Mouse (Mus musculus) lung, embryonic 14.5 days (tissue): Measurements from ENCODE around the gene Nags. TPM values are rescaled to one million over a fixed set of nuclear protein-coding genes. Genes with fewer than 3 reads are reported as not detected.
A peak's percentile ranks its signal among the peaks of the same experiment; 100 is the strongest.

Experiments
- ATAC-seq: fragments of 200-750 bp; cut with Nextera tagmentation; 2 replicates; pipeline ENCODE4 v1.8.0; 2017; ENCODE audit warnings: mild to moderate bottlenecking, moderate TSS enrichment, moderate library complexity; ENCODE audit not compliant: insufficient read depth
- DNase-seq: peaks from one replicate; pipeline ENCODE4 v3.0.0-alpha.2; 2015
- H3K27ac ChIP-seq: fragments of 300-500 bp; sonication (generic); 2 replicates; pipeline ENCODE4 v1.5.1; 2014; ENCODE audit warnings: low read depth, mild to moderate bottlenecking, moderate library complexity
- H3K27me3 ChIP-seq: fragments of 300-500 bp; sonication (generic); 2 replicates; pipeline ENCODE4 v1.6.1; 2014; ENCODE audit warnings: low read length, control low read depth; ENCODE audit not compliant: insufficient read depth
- H3K36me3 ChIP-seq: fragments of 300-500 bp; sonication (generic); 2 replicates; pipeline ENCODE4 v1.6.1; 2014; ENCODE audit warnings: control low read depth; ENCODE audit not compliant: insufficient read depth
- H3K4me1 ChIP-seq: fragments of 300-500 bp; sonication (generic); 2 replicates; pipeline ENCODE4 v1.6.1; 2014; ENCODE audit warnings: antibody characterized with exemption, control low read depth; ENCODE audit not compliant: insufficient read depth
- H3K4me2 ChIP-seq: fragments of 300-500 bp; sonication (generic); 2 replicates; pipeline ENCODE4 v1.6.1; 2014; ENCODE audit warnings: mild to moderate bottlenecking
- H3K4me3 ChIP-seq: fragments of 300-500 bp; sonication (generic); 2 replicates; pipeline ENCODE4 v1.5.1; 2014; ENCODE audit warnings: low read depth, low read length
- H3K9ac ChIP-seq: fragments of 300-500 bp; sonication (generic); 2 replicates; pipeline ENCODE4 v1.6.1; 2014
- H3K9me3 ChIP-seq: fragments of 300-500 bp; sonication (generic); 2 replicates; pipeline ENCODE4 v1.6.1; 2016; ENCODE audit warnings: low read depth, low read length, control low read depth
- CTCF ChIP-seq: IDR thresholded peaks from 2 replicates; pipeline ENCODE4 v1.5.1; 2016; ENCODE audit warnings: antibody characterized with exemption, low read depth
- WGBS: fragments of 180-500 bp; shearing (Covaris S2); extraction: QIAGEN DNeasy Blood & Tissue Kit; methylation state at CpG from one replicate; pipeline ENCODE4 v1.1.7; 2014; 5-methylcytosine and 5-hydroxymethylcytosine counted together
- polyA plus RNA-seq: library from polyadenylated mRNA; unstranded; fragments of >200 nt; fragmentation: Nextera tagmentation; extraction: Ambion mirVana; gene quantifications from 2 replicates; pipeline ENCODE4 v1.2.1, GENCODE M21; 2014

Nags gene
- polyA plus RNA-seq, 1 experiment from 2014 or later, result not detected

DNA sequence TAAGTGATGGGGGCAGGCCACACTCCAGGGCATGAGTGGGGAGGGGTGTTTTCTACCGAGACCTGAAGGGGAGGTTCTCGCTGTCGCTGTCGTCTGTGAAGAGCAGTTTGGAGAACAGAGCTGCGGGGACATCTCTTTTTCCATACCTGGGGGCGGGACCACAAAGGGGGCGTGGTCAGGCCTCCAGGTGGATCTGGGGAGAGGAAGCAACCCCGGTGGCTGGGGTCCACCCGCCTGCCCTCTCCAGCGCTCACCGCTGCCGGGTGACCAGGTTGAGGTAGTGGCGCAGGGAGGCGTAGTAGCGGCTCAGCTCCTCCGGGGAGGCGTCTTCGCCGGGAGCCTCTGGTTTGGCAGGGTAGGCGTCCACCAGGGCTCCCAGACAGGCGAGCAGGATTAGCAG lies 38.4 kb upstream of the Nags start:
- no peak for ATAC-seq
- Histone ChIP-seq H3K27me3 (peaks cover 52% of the 10 kb centered on the region), H3K36me3 (no peaks in the 10 kb centered on the region), H3K4me2 (peak overlapping the region; percentile 49), H3K4me3 (peak overlapping the region; percentile 17), H3K9ac (no peak overlapping the region; the same call in 1 of the 2 replicates), H3K27ac (no peak overlapping the region), H3K4me1 (no peaks in the 10 kb centered on the region; the same call in 1 of the 2 replicates), H3K9me3 (no peaks in the 10 kb centered on the region)
- 2% methylated on average over 21 of the region's 21 CpGs for WGBS
- DNase-seq, result peak; percentile 6
- TF ChIP-seq CTCF, result no peak

DNA sequence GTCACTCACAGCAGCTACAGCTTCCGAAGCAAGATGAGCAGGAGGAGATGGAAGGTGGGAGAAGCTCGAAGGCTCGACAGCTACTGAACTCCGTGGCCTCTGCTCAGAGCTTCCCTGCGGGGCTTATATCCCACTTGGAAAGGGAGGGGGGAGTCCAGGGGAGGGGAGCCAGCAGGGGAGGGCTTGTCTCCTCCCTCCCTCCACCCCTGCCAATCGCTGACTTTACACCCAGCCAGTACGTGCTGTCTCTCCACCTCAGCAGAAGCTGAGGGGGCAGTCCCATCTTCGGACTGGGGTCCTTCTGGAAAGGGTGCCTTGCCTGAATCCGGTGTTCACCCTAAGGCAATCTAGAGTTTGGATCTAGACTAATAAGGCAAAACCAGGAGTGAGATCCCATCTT lies 37.6 kb upstream of the Nags start, which contains the start of gene Pyy:
TSS of gene Pyy (minus strand) at position 101 of the 400 bp plus-strand sequence.
- no peak for DNase-seq
- Histone ChIP-seq H3K4me1 (no peaks in the 10 kb centered on the region), H3K9ac (no peak within 1 kb of the TSS; the same call in 1 of the 2 replicates), H3K4me2 (peak within 1 kb of the TSS; percentile 49), H3K9me3 (no peaks in the 10 kb centered on the region), H3K27ac (no peak within 1 kb of the TSS), H3K27me3 (peaks cover 50% of the 10 kb centered on the region), H3K36me3 (no peaks in the 10 kb centered on the region), H3K4me3 (peak within 1 kb of the TSS; percentile 17)
- ATAC-seq, result no peak
- WGBS, result 11% methylated on average over 9 of the region's 9 CpGs
- TF ChIP-seq CTCF, result no peak

DNA sequence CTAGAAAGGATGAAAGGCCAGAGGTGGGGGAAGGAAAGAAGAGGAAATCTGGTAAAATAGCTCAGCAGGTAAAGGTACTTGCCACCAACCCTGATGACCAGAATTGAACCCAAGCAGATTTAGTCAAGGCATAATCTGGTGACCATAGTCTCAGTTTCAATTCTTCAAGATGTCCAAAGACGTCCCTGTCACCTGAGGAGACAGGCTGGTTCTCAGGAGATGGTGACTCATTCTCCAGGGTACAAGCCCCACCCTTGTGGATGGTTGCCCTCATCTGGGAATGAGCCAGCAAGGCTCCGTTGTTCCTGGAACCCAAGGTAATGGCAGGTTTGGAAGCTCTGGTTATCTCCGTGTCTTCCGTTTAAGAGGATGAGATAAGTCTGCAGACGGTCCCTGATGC lies 33.7 kb upstream of the Nags start:
- H3K27me3 ChIP-seq, result peaks cover 25% of the 10 kb centered on the region
- H3K9me3 ChIP-seq, result no peaks in the 10 kb centered on the region
- TF ChIP-seq CTCF, result no peak
- no peak overlapping the region for H3K4me3 ChIP-seq
- no peaks in the 10 kb centered on the region for H3K36me3 ChIP-seq
- H3K4me2 ChIP-seq, result no peak overlapping the region
- H3K9ac ChIP-seq, result no peak overlapping the region
- 64% methylated on average over 5 of the region's 5 CpGs for WGBS
- DNase-seq (no peak), ATAC-seq (no peak)
- H3K4me1 ChIP-seq, result no peaks in the 10 kb centered on the region
- H3K27ac ChIP-seq, result no peak overlapping the region

DNA sequence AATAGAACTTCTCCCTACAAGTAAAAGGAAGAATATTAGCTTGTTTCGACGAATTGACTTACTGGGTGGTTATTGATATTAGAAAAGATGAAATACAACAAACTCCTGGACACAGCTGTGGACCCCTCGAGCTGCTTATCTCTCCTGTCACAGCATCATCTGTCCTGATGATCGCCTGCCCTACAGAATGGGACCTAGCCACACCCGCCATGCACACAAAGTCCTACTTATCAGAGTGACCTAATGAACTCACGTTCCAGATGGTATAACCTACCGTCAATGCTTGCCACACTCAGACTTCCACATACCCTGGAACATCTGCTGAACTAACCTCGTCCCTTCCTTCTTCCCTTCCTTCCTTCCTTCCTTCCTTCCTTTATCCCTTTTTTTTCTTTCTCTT lies 29.1 kb upstream of the Nags start:
- no peak for DNase-seq
- no peaks in the 10 kb centered on the region for H3K36me3 ChIP-seq
- no peak for TF ChIP-seq CTCF
- H3K4me1 ChIP-seq, result no peaks in the 10 kb centered on the region
- 42% methylated on average over 8 of the region's 8 CpGs for WGBS
- no peak overlapping the region for H3K4me3 ChIP-seq
- no peak for ATAC-seq
- no peak overlapping the region for H3K27ac ChIP-seq
- no peaks in the 10 kb centered on the region for H3K27me3 ChIP-seq
- H3K4me2 ChIP-seq, result no peak overlapping the region
- H3K9ac ChIP-seq, result no peak overlapping the region
- no peaks in the 10 kb centered on the region for H3K9me3 ChIP-seq

DNA sequence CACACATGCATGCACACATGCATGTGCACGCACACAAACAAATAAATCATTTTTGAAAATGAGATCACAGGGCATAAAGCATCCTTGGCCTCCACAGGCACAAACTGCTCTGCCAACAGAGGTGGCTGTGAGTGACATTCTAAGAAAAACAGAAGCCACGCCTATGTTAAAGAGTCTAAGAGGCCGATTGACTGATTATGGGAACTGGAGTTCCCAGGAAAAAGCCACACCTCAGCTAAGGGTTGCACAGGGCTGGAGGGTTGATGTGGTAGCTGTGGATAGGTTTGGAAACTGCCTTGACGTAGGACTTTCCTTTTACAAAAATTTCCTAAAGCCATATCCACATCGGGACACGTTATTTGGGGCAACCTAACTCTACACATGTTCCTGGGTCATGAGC lies 27.9 kb upstream of the Nags start:
- ATAC-seq (no peak), DNase-seq (no peak)
- Histone ChIP-seq H3K27me3 (no peaks in the 10 kb centered on the region), H3K36me3 (no peaks in the 10 kb centered on the region), H3K4me1 (no peaks in the 10 kb centered on the region), H3K27ac (no peak overlapping the region), H3K4me2 (no peak overlapping the region), H3K9ac (no peak overlapping the region), H3K4me3 (no peak overlapping the region), H3K9me3 (no peaks in the 10 kb centered on the region)
- 70% methylated on average over 6 of the region's 6 CpGs for WGBS
- no peak for TF ChIP-seq CTCF

DNA sequence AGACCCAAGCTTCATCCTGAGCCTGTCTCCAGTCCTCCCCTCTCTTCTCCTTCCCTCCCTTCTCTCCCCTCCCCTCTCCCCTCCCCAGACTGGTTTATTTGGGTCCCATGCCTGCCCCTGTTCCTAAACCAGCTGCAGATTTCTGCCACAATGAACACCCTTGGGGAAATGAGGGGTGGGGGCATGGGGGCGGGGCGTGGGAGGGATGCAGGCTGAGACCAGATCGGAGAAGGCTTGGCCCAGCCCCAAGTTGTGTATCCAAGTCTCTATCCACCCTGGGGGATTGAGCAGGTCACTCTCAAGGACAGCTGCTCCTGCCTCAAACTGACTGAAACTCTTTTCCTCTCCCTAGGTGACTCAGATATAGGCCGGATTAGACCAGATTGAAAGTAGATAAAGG lies 10.8 kb upstream of the Nags start:
- Histone ChIP-seq H3K36me3 (no peaks in the 10 kb centered on the region), H3K27me3 (no peaks in the 10 kb centered on the region), H3K9me3 (no peaks in the 10 kb centered on the region), H3K27ac (no peak overlapping the region), H3K9ac (no peak overlapping the region), H3K4me2 (no peak overlapping the region), H3K4me3 (no peak overlapping the region), H3K4me1 (no peaks in the 10 kb centered on the region)
- DNase-seq (no peak), ATAC-seq (no peak)
- 24% methylated on average over 4 of the region's 4 CpGs for WGBS
- no peak for TF ChIP-seq CTCF

DNA sequence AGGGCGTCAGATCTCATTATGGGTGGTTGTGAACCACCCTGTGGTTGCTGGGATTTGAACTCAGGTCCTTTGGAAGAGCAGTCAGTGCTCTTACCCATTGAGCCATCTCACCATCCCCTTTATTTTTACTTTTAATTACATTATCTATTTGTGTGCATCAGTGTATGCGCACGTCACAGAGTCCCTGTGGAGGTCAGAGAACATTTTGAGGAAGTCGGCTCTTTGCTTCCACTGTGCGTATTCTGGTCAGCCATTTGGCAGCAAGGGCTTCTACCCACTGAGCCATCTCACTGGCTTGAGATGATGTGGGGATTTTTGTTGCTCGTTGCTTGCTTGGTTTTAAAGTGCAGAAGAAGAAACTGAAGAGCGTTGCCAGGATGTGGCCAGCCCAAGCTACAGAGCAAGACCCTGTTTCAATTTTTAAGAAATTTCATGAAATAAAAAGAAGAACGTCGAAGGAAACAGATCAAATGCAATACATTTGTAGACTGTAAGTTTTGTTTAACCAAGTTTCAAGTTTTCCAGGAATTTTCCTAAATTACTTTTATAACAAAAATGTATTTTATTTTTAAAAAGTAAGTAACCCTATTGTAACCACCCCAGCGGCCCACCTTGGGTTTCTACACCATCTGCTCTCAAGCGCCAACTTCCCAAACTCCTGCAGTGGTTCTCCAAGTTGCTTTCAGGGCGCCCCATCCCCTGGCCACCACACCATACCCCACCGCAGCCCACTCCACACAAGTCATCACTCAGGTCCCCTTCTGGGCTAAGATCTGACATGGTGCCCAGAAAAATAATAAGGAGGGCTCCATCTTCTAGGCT lies 7.5 kb upstream of the Nags start:
- Histone ChIP-seq H3K9me3 (no peaks in the 10 kb centered on the region), H3K27me3 (no peaks in the 10 kb centered on the region), H3K36me3 (no peaks in the 10 kb centered on the region), H3K27ac (no peak overlapping the region), H3K9ac (peak overlapping the region; percentile 36), H3K4me1 (no peaks in the 10 kb centered on the region), H3K4me2 (peak overlapping the region; percentile 59), H3K4me3 (peak overlapping the region; percentile 16; the same call in 1 of the 2 replicates)
- WGBS, result 34% methylated on average over 13 of the region's 13 CpGs
- 0 out of 2 replicates have a peak, but pooled peaks have one; percentile 5 for TF ChIP-seq CTCF
- DNase-seq, result no peak
- ATAC-seq, result no peak; the same call in 1 of the 2 replicates
